8 mouse cellular contexts compared by ENCODE assay signal in genomic region chr11:88161651-88162362, GRCm38 (mm10). TPM values are rescaled to one million over a fixed set of nuclear protein-coding genes. Genes with fewer than 3 reads are reported as not detected.
DNase-seq lines count a peak whose midpoint lies in the region; ATAC-seq and TF ChIP-seq lines count a peak whose summit lies in the region.

No protein-coding gene starts in this region.

- peak overlapping the region; percentile 72 for H3K4me2 ChIP-seq in hindbrain, postnatal 0 days (ENCODE audit: low read depth, low read length)

- no peak for TF ChIP-seq CTCF in Patski (IDR thresholded peaks at IDR 0.05)
- TF ChIP-seq CTCF in gastrocnemius, adult 2 months (IDR thresholded peaks at IDR 0.05), result peak; percentile 96
- TF ChIP-seq CTCF in hindbrain, postnatal 0 days (IDR thresholded peaks at IDR 0.05; ENCODE audit: low read depth), result peak; percentile 86

- ATAC-seq in Patski, result peak; percentile 61
- peak; percentile 76 for ATAC-seq in hindbrain, postnatal 0 days

- no peak for DNase-seq in Patski (ENCODE audit: low read depth, low spot score)
- peak; percentile 91 to 96 for DNase-seq in cerebellum, postnatal 14 days
- peak; percentile 98 for DNase-seq in gastrocnemius, adult 2 months
- peak; percentile 87 for DNase-seq in hindbrain, postnatal 0 days (ENCODE audit: low spot score)
- peak; percentile 55 to 80 for DNase-seq in left cerebral cortex, adult 8-10 months (ENCODE audit: low spot score in 2 of 2)
- peak; percentile 96 for DNase-seq in retina, postnatal 1 day
- DNase-seq in thymus, postnatal 36 days, result peak; percentile 67 to 73

- no peaks in the 10 kb centered on the region for H3K36me3 ChIP-seq in hindbrain, postnatal 0 days (ENCODE audit: insufficient read depth, low read length)
- no peaks in the 10 kb centered on the region for H3K36me3 ChIP-seq in macrophage (ENCODE audit: inconsistent target)

- no peaks in the 10 kb centered on the region for H3K79me2 ChIP-seq in macrophage (ENCODE audit: inconsistent target)

- CTCF ChIA-PET in Patski (lab: Charles Lee), result interaction anchor here (0.7 to 4.8 kb wide), 19 partner anchors 10 to 178 kb away, joined by 3 to 27 read pairs (median 4); partner anchors contain the start of gene Vezf1

- H3K4me1 ChIP-seq in hindbrain, postnatal 0 days (ENCODE audit: insufficient read depth, low read length), result peaks cover 38% of the 10 kb centered on the region

- no peaks in the 10 kb centered on the region for H3K9me3 ChIP-seq in hindbrain, postnatal 0 days (ENCODE audit: low read length)

- 4% methylated on average over 13 of the region's 15 CpGs for WGBS in hindbrain, postnatal 0 days
- WGBS in macrophage (ENCODE audit: missing documents), result 6% methylated on average over 14 of the region's 15 CpGs

- peak overlapping the region; percentile 70 for H3K4me3 ChIP-seq in gastrocnemius, adult 2 months
- H3K4me3 ChIP-seq in hindbrain, postnatal 0 days (ENCODE audit: low read length), result peak overlapping the region; percentile 39
- peak overlapping the region; percentile 11; the same call in 1 of the 2 replicates for H3K4me3 ChIP-seq in macrophage (ENCODE audit: inconsistent target)

- POLR2A ChIA-PET in Patski (lab: Charles Lee), result interaction anchor here (0.6 to 2.8 kb wide), 12 partner anchors 10 to 113 kb away, joined by 3 to 20 read pairs (median 5); partner anchors contain the start of gene Vezf1

- peak overlapping the region; percentile 58 for H3K9ac ChIP-seq in hindbrain, postnatal 0 days (replicated peaks; ENCODE audit: low read length)

- in situ Hi-C loops in Patski (cut with MboI; ENCODE audit: low pct_unique_long_range_greater_than_20kb), result loop anchor here (5.0 kb wide), 1 partner anchor 65 kb away; the partner anchor contains the start of gene Cuedc1

- H3K27me3 ChIP-seq in Patski, result no peaks in the 10 kb centered on the region
- H3K27me3 ChIP-seq in hindbrain, postnatal 0 days (ENCODE audit: insufficient read depth, low read length), result no peaks in the 10 kb centered on the region

- peak overlapping the region; percentile 99 for H3K27ac ChIP-seq in gastrocnemius, adult 2 months
- H3K27ac ChIP-seq in hindbrain, postnatal 0 days, result peak overlapping the region; percentile 89
- no peak overlapping the region for H3K27ac ChIP-seq in macrophage

- intact Hi-C loops in gastrocnemius, adult 2 months (cut with DNase I), result loop anchor here (2.0 kb wide), 2 partner anchors 25 to 93 kb away; partner anchors contain the start of gene Vezf1

RNA-seq across cellular contexts. Expression of gene Mrps23, which starts 42.4 kb away (rescaled TPM):
- polyA plus RNA-seq in Patski (2021) (105 TPM), macrophage (2018) (52.7 to 85.2 TPM (median 53.4 TPM) in 3 replicates)
- total RNA-seq in gastrocnemius, adult 2 months (2021), result 100 to 1,000 TPM; 122 to 144 TPM
- total RNA-seq in hindbrain, postnatal 0 days (2014; rRNA removed), result 29.0 and 48.7 TPM in 2 replicates
- polyA plus RNA-seq in hindbrain, postnatal 0 days (2015; fragmentation: Nextera tagmentation; extraction: Ambion mirVana), result 66.4 and 67.1 TPM in 2 replicates
- total RNA-seq in left cerebral cortex, adult 8-10 months (2022), result 10 to 100 TPM; 58.9 to 74.7 (median 64.6) TPM
- total RNA-seq in macrophage (2018; cell fraction: chromatin; rRNA removed), result 10 to 100 TPM in 6 of 26 experiments, 1 to 10 TPM in 19, under 1 TPM in 1; 0.94 to 26.1 (median 6.9) TPM
- total RNA-seq in macrophage (2018; cell fraction: cytosol; rRNA removed), result 10 to 100 TPM; 27.0 to 57.5 (median 42.0) TPM
- 10 to 100 TPM in 16 of 26 experiments, 1 to 10 TPM in 10; 5.0 to 27.1 (median 11.5) TPM for total RNA-seq in macrophage (2018; cell fraction: nucleus; rRNA removed)

Comparison
In these comparisons a context has a peak if more than half of its experiments do, and no peak if none do; other contexts are left out.
1. H3K4me3 ChIP-seq: peak in every context shown above with its lines; median percentile 70 in gastrocnemius, adult 2 months; 39 in hindbrain, postnatal 0 days; 11 in macrophage.